Mouse (Mus musculus) retina, embryonic 14.5 days (tissue): Measurements from ENCODE around the gene Cfd.

ENCODE experiments used
- DNase-seq: peaks from one replicate; pipeline ENCODE4 v3.0.0-alpha.2; 2015; ENCODE audit warnings: low spot score

Cfd gene

GRCm38 (mm10) chr10:79933861-79934260, 43.2 kb downstream of the Cfd start:
- no peak for DNase-seq

- DNase-seq, result no peak
Measured at GRCm38 (mm10) chr10:79934272-79934721, 43.6 kb downstream of the Cfd start.

GRCm38 (mm10) chr10:79934794-79935569, 44.3 kb downstream of the Cfd start:
- DNase-seq, result no peak

DNA sequence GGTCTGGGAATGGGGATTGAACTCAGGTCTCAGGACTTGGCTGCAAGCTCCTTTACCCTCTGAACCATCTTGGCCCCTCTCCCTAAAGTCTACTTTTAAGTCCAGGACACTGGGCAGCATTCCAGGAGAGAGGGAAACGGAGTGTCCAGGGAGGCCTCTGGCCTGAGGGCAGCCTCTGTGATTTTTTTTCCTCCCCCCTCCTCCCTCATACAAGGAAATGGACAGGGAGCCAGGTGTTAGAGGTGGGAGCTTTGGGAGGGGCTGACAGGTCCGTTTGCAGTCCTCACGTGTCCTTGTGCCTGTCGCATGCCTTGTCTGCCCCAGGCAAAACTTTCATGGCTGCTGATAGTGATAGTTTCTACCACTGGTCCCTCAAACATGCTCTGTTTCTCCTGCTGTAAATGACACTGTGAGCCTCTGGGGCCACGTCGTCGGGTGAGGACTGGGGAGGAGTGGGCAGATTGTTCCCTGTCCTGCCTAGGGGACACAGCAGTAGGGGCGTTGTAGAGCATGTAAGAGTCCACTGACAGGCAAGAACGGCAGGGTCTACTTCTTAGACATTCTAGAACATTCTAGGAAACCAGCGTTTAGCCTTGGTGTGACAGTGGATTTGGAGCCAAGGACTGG, 45.7 kb downstream of the Cfd start:
- no peak for DNase-seq

DNA sequence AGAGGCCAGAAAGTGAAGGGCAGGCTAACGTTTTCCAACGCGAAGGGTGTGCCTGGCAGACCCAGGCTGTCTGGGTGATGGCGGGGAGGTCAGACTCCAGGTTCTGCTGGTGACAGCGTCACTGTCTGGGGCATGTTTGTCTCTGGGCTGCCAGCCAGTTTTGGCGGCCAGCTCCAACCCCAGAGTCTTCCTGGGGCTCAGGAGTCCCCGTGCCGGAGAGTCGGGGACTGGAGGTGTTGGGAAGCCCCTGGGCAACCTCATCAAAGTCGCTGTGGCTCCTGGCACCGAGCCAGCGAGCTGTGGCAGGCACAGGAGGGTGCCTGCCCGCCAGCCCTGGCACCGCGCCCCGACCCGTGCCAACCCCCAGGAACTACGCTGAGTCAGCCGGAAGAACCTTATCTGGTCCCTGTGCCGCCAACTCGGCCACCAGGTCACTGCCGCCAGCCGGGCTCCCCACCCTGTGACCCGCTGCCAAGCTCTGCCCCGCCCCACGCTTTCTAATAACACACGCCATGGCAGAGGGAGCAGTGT, 46.3 kb downstream of the Cfd start:
- no peak for DNase-seq

DNA sequence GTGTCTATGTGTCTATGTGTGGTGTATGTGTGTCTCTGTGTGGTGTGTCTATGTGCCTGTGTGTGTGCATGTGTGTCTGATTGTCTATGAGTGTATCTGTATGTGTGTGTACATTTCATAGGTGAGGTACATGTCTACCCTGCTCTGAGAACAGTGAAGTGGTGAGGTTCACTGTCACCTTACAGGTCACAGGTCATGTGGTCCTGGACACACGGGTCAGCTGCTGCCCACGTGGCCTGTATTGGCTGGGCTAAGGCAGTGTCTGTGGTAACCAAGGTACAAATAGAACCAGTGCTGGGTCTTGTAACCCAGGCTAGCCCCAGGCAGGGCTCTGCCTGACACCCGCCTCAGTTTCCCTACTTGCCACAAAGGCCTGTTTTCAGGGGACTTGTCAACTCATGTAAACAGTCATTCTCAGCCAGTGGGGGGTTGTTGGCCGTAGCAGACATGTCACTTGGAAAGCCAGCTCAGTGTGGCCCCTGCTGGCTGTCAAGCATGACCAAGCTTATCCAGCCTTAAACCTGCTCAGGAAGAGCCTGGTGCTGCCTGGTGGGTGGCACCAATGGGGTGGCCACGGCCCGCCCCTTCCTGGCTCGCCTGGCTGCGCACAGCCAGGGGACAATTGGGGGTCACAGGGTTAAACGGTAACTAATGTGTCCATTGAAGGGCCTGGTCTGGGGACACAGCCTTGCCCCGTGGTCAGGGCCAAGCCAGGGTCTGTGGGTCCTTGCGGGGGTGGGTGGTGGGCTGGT, 47.3 kb downstream of the Cfd start:
- DNase-seq, result no peak

GRCm38 (mm10) chr10:79940749-79941148, 50.1 kb downstream of the Cfd start:
- no peak for DNase-seq
